Mouse (Mus musculus) naive thymus-derived CD4-positive, alpha-beta T cell, adult 2 months (primary cell): Measurements from ENCODE around the gene Smco4.

Experiments used
- DNase-seq: peaks from one replicate; pipeline ENCODE4 v3.0.0-alpha.2; 2011; ENCODE audit warnings: low read depth

Gene Smco4

GRCm38 (mm10) chr9:15507431-15507875 lies 14.2 kb downstream of the Smco4 start:
- DNase-seq, result no peak

GRCm38 (mm10) chr9:15509363-15509762 lies 16.1 kb downstream of the Smco4 start:
- DNase-seq, result no peak

GRCm38 (mm10) chr9:15510557-15511310 lies 17.5 kb downstream of the Smco4 start:
- DNase-seq, result no peak

GRCm38 (mm10) chr9:15512918-15513317 lies 19.7 kb downstream of the Smco4 start:
- DNase-seq, result no peak

GRCm38 (mm10) chr9:15516007-15516406 lies 22.8 kb downstream of the Smco4 start:
- no peak for DNase-seq

- DNase-seq, result no peak
These were observed 24.7 kb downstream of the Smco4 start for GRCm38 (mm10) chr9:15517979-15518378.

- no peak for DNase-seq
These were observed 29.1 kb downstream of the Smco4 start for GRCm38 (mm10) chr9:15522348-15522747.

GRCm38 (mm10) chr9:15522887-15523286 lies 29.7 kb downstream of the Smco4 start:
- DNase-seq, result no peak

- DNase-seq, result no peak
These were observed 30.4 kb downstream of the Smco4 start for GRCm38 (mm10) chr9:15523646-15524045.

- no peak for DNase-seq
These were observed 32.0 kb downstream of the Smco4 start for GRCm38 (mm10) chr9:15525246-15525645.

GRCm38 (mm10) chr9:15526539-15526938 lies 33.3 kb downstream of the Smco4 start:
- DNase-seq, result no peak

GRCm38 (mm10) chr9:15527846-15528245 lies 34.6 kb downstream of the Smco4 start:
- DNase-seq, result no peak

GRCm38 (mm10) chr9:15528368-15528767 lies 35.1 kb downstream of the Smco4 start:
- no peak for DNase-seq

- peak; percentile 28 for DNase-seq
These were observed 36.2 kb downstream of the Smco4 start for GRCm38 (mm10) chr9:15529275-15529964.

- DNase-seq, result peak; percentile 64
These were observed 36.7 kb downstream of the Smco4 start for GRCm38 (mm10) chr9:15529965-15530320.

GRCm38 (mm10) chr9:15531204-15531603 lies 38.0 kb downstream of the Smco4 start:
- DNase-seq, result no peak

- peak; percentile 22 for DNase-seq
These were observed 40.3 kb downstream of the Smco4 start for GRCm38 (mm10) chr9:15533336-15534070.

- no peak for DNase-seq
These were observed 40.9 kb downstream of the Smco4 start for GRCm38 (mm10) chr9:15534110-15534509.

- DNase-seq, result no peak
These were observed 42.2 kb downstream of the Smco4 start for GRCm38 (mm10) chr9:15535418-15535817.

- no peak for DNase-seq
These were observed 43.7 kb downstream of the Smco4 start for GRCm38 (mm10) chr9:15536861-15537426.

- DNase-seq, result no peak
These were observed 44.3 kb downstream of the Smco4 start for GRCm38 (mm10) chr9:15537455-15538048.

GRCm38 (mm10) chr9:15538979-15539533 lies 45.8 kb downstream of the Smco4 start:
- peak; percentile 16 for DNase-seq
